Mouse (Mus musculus) limb, embryonic 13.5 days (tissue): ENCODE data around the gene Camkmt. TPM values are rescaled to one million over a fixed set of nuclear protein-coding genes. Genes with fewer than 3 reads are reported as not detected.

Source experiments
- ATAC-seq: fragments of 200-750 bp; cut with Nextera tagmentation; 2 replicates; pipeline ENCODE4 v1.8.0; 2017; ENCODE audit warnings: low read depth, moderate number of reproducible peaks, moderate TSS enrichment; ENCODE audit not compliant: low FRiP score
- H3K27ac ChIP-seq: fragments of 300-500 bp; sonication (generic); 2 replicates; pipeline ENCODE4 v1.5.1; 2015; ENCODE audit warnings: inconsistent platforms, mild to moderate bottlenecking, moderate library complexity
- H3K27me3 ChIP-seq: fragments of 300-500 bp; sonication (generic); 2 replicates; pipeline ENCODE4 v1.6.1; 2015; ENCODE audit warnings: mild to moderate bottlenecking, inconsistent platforms
- H3K36me3 ChIP-seq: fragments of 300-500 bp; sonication (generic); 2 replicates; pipeline ENCODE4 v1.6.1; 2015; ENCODE audit warnings: inconsistent platforms, mild to moderate bottlenecking, moderate library complexity
- H3K4me1 ChIP-seq: fragments of 300-500 bp; sonication (generic); 2 replicates; pipeline ENCODE4 v1.6.1; 2015; ENCODE audit warnings: inconsistent platforms
- H3K4me2 ChIP-seq: fragments of 300-500 bp; sonication (generic); replicated peaks from 2 replicates; pipeline ENCODE4 v1.6.1; 2015; ENCODE audit warnings: inconsistent platforms, mild to moderate bottlenecking, moderate library complexity
- H3K4me3 ChIP-seq: fragments of 300-500 bp; sonication (generic); 2 replicates; pipeline ENCODE4 v1.5.1; 2015; ENCODE audit warnings: moderate library complexity, mild to moderate bottlenecking, inconsistent platforms
- H3K9ac ChIP-seq: fragments of 300-500 bp; sonication (generic); 2 replicates; pipeline ENCODE4 v1.6.1; 2015; ENCODE audit warnings: mild to moderate bottlenecking, inconsistent platforms
- H3K9me3 ChIP-seq: fragments of 300-500 bp; sonication (generic); 2 replicates; pipeline ENCODE4 v1.6.1; 2016; ENCODE audit warnings: inconsistent platforms
- WGBS: fragments of 180-500 bp; shearing (Covaris S2); methylation state at CpG from one replicate; pipeline ENCODE4 v1.1.7; 2015; 5-methylcytosine and 5-hydroxymethylcytosine counted together
- polyA plus RNA-seq: library from polyadenylated mRNA; unstranded; fragments of >200 nt; fragmentation: Nextera tagmentation; extraction: Ambion mirVana; gene quantifications from 2 replicates; pipeline ENCODE4 v1.2.1, GENCODE M21; 2015

Gene Camkmt
- polyA plus RNA-seq, 1 experiment from 2014 or later, result 13.8 TPM

DNA sequence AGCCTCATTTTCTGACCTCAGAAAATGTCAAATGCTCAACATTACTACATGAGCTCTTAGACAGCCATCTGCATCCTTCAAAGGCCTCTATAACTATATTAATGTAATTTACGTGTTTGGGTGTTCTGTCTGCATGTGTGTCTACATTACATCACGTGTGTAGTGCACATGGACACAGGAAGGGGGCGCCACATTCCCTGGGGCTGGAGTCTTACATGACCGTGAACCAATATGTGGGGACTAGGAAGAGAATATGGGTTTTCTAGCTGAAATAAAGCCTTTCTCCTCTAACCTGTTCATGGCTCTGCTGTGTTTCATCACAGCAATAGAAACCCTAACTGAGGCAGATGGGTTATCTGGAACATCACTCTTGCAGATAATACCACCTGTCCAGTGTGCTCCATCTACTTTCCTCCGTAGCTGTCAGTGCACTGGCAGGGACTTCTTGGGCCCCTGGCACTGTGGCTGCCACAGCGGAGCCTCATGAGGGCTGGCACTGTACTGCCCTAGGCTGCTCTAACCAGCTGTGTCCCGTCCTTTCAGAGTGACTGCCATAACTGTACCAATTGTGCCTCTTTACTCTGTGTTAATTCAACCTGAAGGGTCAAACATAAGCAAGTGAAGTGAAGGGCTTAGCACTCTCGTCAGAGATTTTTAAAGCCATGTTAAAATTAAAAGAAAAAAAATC is 19.1 kb upstream of the Camkmt start:
- H3K4me2 ChIP-seq, result no peak overlapping the region
- no peaks in the 10 kb centered on the region for H3K9me3 ChIP-seq
- H3K36me3 ChIP-seq, result peaks cover 63% of the 10 kb centered on the region
- H3K4me3 ChIP-seq, result no peak overlapping the region
- H3K9ac ChIP-seq, result no peak overlapping the region
- H3K27ac ChIP-seq, result no peak overlapping the region
- 82% methylated on average over 8 of the region's 8 CpGs for WGBS
- H3K4me1 ChIP-seq, result peaks cover 12% of the 10 kb centered on the region; the same call in 1 of the 2 replicates
- ATAC-seq, result no peak
- no peaks in the 10 kb centered on the region for H3K27me3 ChIP-seq

DNA sequence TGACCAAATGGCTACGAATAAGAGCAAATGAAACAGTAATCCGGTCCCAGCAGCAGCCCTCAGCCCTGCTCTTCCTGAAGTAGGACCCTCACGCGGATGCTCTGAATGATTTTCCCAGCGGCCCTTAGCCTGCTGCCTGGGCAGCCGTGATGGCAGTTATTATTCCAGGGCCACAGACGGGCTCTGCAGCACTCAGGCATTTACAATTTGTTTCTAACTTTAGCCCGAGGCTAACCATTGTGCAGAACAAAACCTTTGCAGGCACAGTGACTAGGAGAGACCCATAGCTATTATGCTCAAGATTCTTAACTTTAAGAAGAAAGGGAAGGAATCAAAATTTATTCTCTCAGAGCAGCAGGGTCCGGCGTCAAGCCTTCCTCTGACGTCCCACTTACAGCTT is 18.0 kb upstream of the Camkmt start:
- no peaks in the 10 kb centered on the region for H3K9me3 ChIP-seq
- WGBS, result 53% methylated on average over 11 of the region's 11 CpGs
- peaks cover 12% of the 10 kb centered on the region; the same call in 1 of the 2 replicates for H3K4me1 ChIP-seq
- H3K27me3 ChIP-seq, result no peaks in the 10 kb centered on the region
- no peak overlapping the region for H3K27ac ChIP-seq
- no peak overlapping the region for H3K4me3 ChIP-seq
- no peak overlapping the region for H3K4me2 ChIP-seq
- no peak for ATAC-seq
- H3K36me3 ChIP-seq, result peaks cover 64% of the 10 kb centered on the region
- no peak overlapping the region for H3K9ac ChIP-seq

DNA sequence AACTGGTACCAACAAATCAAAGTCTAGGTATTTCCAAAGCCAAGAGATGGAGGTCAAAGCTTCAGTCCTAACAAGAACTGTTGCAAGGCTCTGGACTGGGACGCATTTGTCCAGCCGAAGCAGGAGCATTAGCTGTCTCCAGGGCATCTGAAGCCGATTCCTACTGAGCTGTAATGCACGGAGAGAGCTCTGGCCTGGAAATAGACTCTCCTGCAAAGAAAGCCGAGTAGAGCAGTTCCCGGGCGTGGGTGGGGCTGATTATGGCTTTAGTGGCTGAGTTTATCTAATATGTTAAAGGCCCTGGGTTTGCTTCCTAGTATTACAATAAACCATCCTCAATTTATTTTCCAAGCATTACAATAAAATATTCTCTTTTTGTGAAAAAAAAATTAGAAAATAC is 17.1 kb upstream of the Camkmt start:
- Histone ChIP-seq H3K9ac (no peak overlapping the region), H3K27ac (no peak overlapping the region), H3K27me3 (no peaks in the 10 kb centered on the region), H3K9me3 (no peaks in the 10 kb centered on the region), H3K36me3 (peaks cover 63% of the 10 kb centered on the region), H3K4me1 (peaks cover 12% of the 10 kb centered on the region; the same call in 1 of the 2 replicates), H3K4me3 (no peak overlapping the region), H3K4me2 (no peak overlapping the region)
- WGBS, result 75% methylated on average over 7 of the region's 7 CpGs
- no peak for ATAC-seq

DNA sequence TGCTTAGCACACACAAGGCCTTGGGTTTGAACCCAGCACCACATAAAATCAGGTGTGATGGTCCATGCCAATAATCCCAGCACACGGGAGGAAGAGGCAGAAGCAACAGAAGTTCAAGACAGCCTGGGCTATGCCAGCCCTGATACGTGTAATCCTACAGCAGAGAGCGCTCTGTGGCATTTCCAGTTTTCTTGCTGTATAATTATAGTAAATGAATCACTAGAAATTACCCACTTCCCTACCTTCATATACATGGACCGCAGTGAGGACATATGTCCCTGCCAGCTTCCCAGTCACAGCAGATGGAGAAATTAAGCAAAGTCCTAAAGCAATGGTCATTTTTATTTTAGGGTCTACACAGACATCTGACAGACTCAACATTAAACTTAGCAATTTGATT is 16.3 kb upstream of the Camkmt start:
- no peak overlapping the region for H3K4me2 ChIP-seq
- no peak for ATAC-seq
- no peaks in the 10 kb centered on the region for H3K27me3 ChIP-seq
- H3K4me1 ChIP-seq, result peaks cover 12% of the 10 kb centered on the region; the same call in 1 of the 2 replicates
- peaks cover 62% of the 10 kb centered on the region for H3K36me3 ChIP-seq
- no peaks in the 10 kb centered on the region for H3K9me3 ChIP-seq
- no peak overlapping the region for H3K27ac ChIP-seq
- H3K9ac ChIP-seq, result no peak overlapping the region
- WGBS, result 97% methylated on average over 4 of the region's 4 CpGs
- H3K4me3 ChIP-seq, result no peak overlapping the region

DNA sequence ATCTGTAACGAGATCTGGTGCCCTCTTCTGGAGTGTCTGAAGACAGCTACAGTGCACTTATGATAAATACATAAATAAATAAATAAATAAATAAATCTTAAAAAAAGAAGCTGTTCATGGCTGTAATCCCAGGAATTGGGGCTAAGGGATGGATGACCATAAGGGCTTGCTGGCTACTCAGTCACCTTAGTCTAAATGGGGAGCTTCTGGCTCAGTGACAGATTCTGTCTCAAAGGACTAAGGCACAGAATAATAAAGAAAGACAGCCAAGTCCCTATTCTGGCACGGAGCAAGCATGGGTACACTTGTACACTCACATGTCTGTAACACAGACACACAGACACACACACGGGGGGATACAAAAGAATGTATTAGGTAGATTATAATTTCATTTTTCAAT is 11.1 kb upstream of the Camkmt start:
- H3K9ac ChIP-seq, result no peak overlapping the region
- WGBS, result 93% methylated on average over 3 of the region's 3 CpGs
- no peak overlapping the region for H3K4me3 ChIP-seq
- ATAC-seq, result no peak
- no peaks in the 10 kb centered on the region for H3K4me1 ChIP-seq
- no peaks in the 10 kb centered on the region for H3K9me3 ChIP-seq
- H3K4me2 ChIP-seq, result no peak overlapping the region
- H3K36me3 ChIP-seq, result peaks cover 58% of the 10 kb centered on the region
- no peaks in the 10 kb centered on the region for H3K27me3 ChIP-seq
- no peak overlapping the region for H3K27ac ChIP-seq

DNA sequence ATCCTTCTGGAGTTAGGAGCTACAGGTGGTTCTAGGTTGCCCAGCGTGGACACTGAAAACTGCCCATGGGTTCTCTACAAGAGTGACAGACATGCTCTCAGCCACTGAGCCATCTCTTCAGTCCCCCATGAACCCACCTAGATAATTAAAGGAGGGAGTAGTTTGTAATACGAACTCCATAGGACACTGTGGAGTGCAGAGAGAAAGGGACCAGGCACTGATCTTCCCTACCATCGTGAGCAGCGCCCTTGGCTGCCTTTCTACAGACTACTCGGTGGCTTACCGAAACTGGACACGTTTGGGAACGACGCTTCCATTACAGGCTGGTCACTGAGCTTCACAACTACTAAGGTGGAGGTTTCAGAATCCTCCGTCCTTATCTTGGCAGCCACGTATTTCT is 9.6 kb upstream of the Camkmt start:
- Histone ChIP-seq H3K4me1 (no peaks in the 10 kb centered on the region), H3K27me3 (no peaks in the 10 kb centered on the region), H3K4me2 (no peak overlapping the region)

DNA sequence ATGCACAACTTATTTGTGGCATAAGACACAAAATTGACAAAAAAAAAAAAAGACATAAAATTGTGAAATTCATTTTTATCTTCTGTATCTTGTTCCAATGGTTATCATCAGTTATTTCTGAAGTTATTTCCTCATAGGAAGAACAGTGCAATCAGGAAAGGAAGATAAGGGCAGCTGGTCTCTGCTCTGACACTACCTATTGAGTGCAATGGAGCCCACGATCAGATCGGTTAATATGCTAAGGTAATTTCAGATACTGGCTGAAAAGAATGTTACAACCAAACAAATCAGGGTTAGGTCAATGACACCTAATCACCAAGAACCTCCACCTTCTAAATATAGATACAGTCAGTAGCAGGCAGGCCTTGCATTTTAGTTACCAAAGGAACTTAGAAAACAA is 5.0 kb upstream of the Camkmt start:
- no peak for ATAC-seq
- WGBS, result 88% methylated on average over 2 of the region's 2 CpGs

More for the DNA sequence above, 9.6 kb upstream of the Camkmt start:
- Histone ChIP-seq H3K36me3 (peaks cover 50% of the 10 kb centered on the region), H3K9ac (no peak overlapping the region), H3K4me3 (no peak overlapping the region), H3K27ac (no peak overlapping the region), H3K9me3 (no peaks in the 10 kb centered on the region)
- ATAC-seq, result no peak
- 91% methylated on average over 11 of the region's 11 CpGs for WGBS

DNA sequence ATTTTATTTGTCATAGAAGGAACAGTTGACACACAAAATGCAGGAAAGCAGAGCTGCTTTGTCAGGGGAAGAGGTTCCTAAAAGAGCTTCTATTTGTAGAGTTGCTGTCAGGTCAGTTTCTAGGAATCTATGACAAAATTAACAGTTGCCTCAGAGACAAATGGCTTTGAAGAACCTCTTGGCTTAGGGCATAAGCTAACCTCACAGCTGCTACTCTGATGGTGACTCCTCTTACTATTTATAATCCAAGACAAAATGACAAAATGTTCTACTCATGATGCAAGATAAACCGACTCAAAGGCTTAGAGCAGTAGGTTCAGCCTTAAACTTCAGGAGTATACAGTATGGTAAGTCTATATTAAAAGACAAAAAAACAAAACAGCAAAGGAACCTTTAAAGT is 3.9 kb upstream of the Camkmt start:
- H3K36me3 ChIP-seq, result peaks cover 5% of the 10 kb centered on the region; the same call in 1 of the 2 replicates
- H3K4me1 ChIP-seq, result peaks cover 9% of the 10 kb centered on the region
- WGBS, result 87% methylated on average over 1 of the region's 1 CpGs
- H3K4me2 ChIP-seq, result no peak overlapping the region
- no peak overlapping the region for H3K4me3 ChIP-seq
- no peaks in the 10 kb centered on the region for H3K27me3 ChIP-seq
- H3K9me3 ChIP-seq, result no peaks in the 10 kb centered on the region
- no peak overlapping the region for H3K27ac ChIP-seq
- H3K9ac ChIP-seq, result no peak overlapping the region
- ATAC-seq, result no peak

More for the DNA sequence above, 5.0 kb upstream of the Camkmt start:
- Histone ChIP-seq H3K4me3 (no peak overlapping the region), H3K4me2 (no peak overlapping the region), H3K9ac (no peak overlapping the region), H3K4me1 (peaks cover 5% of the 10 kb centered on the region), H3K9me3 (no peaks in the 10 kb centered on the region), H3K27ac (no peak overlapping the region), H3K36me3 (peaks cover 15% of the 10 kb centered on the region), H3K27me3 (no peaks in the 10 kb centered on the region)

DNA sequence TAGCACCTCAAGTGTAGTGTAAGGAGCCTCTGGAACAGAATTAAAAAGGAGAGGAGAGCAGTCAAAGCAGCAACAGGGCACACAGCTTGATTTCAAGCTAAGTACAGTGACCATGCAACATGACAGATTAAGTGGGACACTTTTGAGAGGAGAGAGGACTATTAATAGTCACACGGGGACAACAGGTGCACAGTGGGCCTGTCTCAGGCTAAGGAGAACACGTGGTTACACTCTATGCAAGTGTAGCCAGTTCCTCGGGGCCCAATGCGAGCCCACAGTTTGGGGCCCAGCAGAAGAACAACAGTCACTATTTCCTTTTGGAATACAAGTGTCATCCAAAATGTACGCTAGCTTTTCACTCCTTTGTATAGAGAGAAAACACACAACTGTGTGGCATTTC is 2.8 kb upstream of the Camkmt start:
- 85% methylated on average over 5 of the region's 5 CpGs for WGBS

DNA sequence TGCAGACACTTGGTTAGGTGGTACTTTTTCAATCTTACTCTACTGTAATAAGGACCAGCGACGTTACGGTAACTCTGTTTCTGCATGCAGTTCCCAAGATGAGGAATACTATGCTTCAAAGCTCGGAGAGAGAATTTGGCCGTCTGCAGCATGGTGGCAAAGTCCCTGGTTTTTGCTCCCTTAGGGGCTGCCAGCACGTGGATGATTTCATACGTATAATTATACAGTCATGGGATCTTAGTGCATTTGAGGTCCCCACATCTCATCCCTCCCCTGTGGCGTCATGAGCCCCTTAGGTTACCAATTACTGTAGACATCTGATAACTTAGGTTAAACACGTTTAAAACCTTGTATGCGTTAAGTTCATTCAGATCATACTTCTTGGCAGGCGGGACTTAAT is 2.0 kb upstream of the Camkmt start:
- 83% methylated on average over 11 of the region's 11 CpGs for WGBS
- Histone ChIP-seq H3K4me3 (no peak overlapping the region), H3K27me3 (no peaks in the 10 kb centered on the region), H3K27ac (no peak overlapping the region), H3K9ac (no peak overlapping the region), H3K4me2 (no peak overlapping the region), H3K36me3 (no peaks in the 10 kb centered on the region), H3K9me3 (no peaks in the 10 kb centered on the region), H3K4me1 (peaks cover 12% of the 10 kb centered on the region)
- no peak for ATAC-seq

More for the DNA sequence above, 2.8 kb upstream of the Camkmt start:
- Histone ChIP-seq H3K9me3 (no peaks in the 10 kb centered on the region), H3K27ac (no peak overlapping the region), H3K4me1 (peaks cover 12% of the 10 kb centered on the region), H3K4me3 (no peak overlapping the region), H3K4me2 (no peak overlapping the region), H3K9ac (no peak overlapping the region), H3K27me3 (no peaks in the 10 kb centered on the region), H3K36me3 (peaks cover 4% of the 10 kb centered on the region; the same call in 1 of the 2 replicates)
- ATAC-seq, result no peak

DNA sequence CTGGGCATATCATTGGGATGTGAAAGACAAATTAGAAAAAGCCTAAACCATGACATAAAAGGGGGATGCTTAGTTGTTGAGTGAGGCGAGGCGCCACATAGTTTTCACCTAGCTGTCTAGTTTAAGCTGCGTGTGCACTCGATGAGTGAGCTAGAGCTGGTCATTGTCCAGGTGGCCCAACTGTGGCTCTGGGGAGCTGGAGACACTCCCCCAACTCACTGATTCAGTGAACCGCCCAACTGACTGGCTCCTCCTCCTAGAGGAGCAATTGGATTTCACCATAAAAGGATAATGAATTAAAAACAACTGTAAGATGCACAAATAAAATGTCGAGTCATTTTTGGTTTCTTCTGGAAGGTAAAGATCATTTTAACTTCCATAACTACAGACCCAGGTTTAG is 1.3 kb upstream of the Camkmt start:
- Histone ChIP-seq H3K4me1 (peaks cover 12% of the 10 kb centered on the region), H3K4me2 (peak overlapping the region; percentile 83), H3K36me3 (no peaks in the 10 kb centered on the region), H3K27me3 (no peaks in the 10 kb centered on the region), H3K4me3 (peak overlapping the region; percentile 91), H3K27ac (no peak overlapping the region), H3K9ac (no peak overlapping the region), H3K9me3 (no peaks in the 10 kb centered on the region)
- WGBS, result 53% methylated on average over 6 of the region's 6 CpGs
- no peak for ATAC-seq

DNA sequence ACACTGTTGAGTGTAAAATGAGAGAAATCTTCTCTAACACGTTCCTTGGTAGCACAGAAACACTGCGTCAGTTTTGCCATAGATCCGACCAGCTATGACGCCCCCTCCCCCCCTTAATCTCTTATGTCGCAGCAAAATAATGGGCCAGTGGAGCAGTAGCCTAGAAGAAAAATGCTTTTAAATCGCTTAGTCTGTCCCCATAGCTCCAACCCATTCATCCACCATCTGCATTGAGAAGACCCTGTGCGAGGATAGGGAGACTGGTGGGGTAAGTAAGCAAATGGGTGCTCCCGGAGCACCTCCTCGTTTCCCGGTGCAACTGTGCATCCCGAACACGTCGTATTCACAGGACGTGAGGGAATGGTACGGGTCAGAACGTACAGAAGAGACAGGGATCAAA is 731 bp upstream of the Camkmt start:
- no peak for ATAC-seq
- WGBS, result 1% methylated on average over 16 of the region's 16 CpGs
- H3K9me3 ChIP-seq, result no peaks in the 10 kb centered on the region
- H3K4me2 ChIP-seq, result peak overlapping the region; percentile 83
- peaks cover 12% of the 10 kb centered on the region for H3K4me1 ChIP-seq
- no peaks in the 10 kb centered on the region for H3K36me3 ChIP-seq
- H3K27me3 ChIP-seq, result no peaks in the 10 kb centered on the region
- peak overlapping the region; percentile 78 for H3K9ac ChIP-seq
- H3K27ac ChIP-seq, result peak overlapping the region; percentile 79
- peak overlapping the region; percentile 91 for H3K4me3 ChIP-seq

DNA sequence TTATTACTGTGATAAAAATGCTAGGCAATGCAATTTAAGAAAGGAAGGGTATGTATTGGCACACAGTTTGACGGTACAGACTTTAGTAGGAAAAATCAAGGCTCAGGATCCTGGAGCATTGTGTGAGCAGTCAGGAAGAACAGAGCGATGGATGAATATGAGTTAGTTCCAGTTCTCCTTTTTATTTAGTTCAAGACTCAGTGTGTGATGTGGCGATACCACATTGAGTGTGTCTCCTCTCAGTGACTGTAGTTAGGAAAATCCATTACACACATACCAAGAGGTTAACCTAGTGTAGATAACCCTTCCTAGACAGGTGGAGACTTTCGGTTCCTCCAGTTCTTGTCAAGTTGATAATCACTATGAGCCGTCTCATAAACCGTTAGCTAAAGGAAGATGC is 1.4 kb downstream of the Camkmt start:
- Histone ChIP-seq H3K27me3 (no peaks in the 10 kb centered on the region), H3K27ac (no peak overlapping the region), H3K9me3 (no peaks in the 10 kb centered on the region), H3K36me3 (no peaks in the 10 kb centered on the region), H3K4me2 (peak overlapping the region; percentile 83), H3K9ac (no peak overlapping the region), H3K4me1 (peaks cover 12% of the 10 kb centered on the region), H3K4me3 (no peak overlapping the region)
- no peak for ATAC-seq
- 90% methylated on average over 6 of the region's 6 CpGs for WGBS
